Mouse (Mus musculus) ES-E14 (cell line): Measurements from ENCODE around the gene Slc6a6. TPM values are rescaled to one million over a fixed set of nuclear protein-coding genes. Genes with fewer than 3 reads are reported as not detected.

Experiments used
- DNase-seq: peaks from one replicate; pipeline ENCODE4 v3.0.0-alpha.2; 2013; ENCODE audit warnings: low read depth, low spot score
- H3K27ac ChIP-seq: 2 replicates; pipeline ENCODE4 v1.5.1; 2012; ENCODE audit warnings: low read depth, mild to moderate bottlenecking, low read length, moderate library complexity, mixed read lengths; ENCODE audit not compliant: poor library complexity, insufficient read depth, severe bottlenecking
- H3K36me3 ChIP-seq: 2 replicates; pipeline ENCODE4 v1.6.1; 2012; ENCODE audit warnings: mild to moderate bottlenecking, low read length, moderate library complexity, mixed read lengths; ENCODE audit not compliant: control insufficient read depth, poor library complexity, insufficient read depth, severe bottlenecking
- H3K4me1 ChIP-seq, 2 experiments: fragments of 150-350 bp in 1 of 2; sonication (generic) in 1 of 2; 2 replicates each; pipeline ENCODE4 v1.6.1; 2012; ENCODE audit warnings: low read length in 2 of 2, mild to moderate bottlenecking in 1 of 2, mixed read lengths in 1 of 2; ENCODE audit not compliant: control insufficient read depth in 2 of 2, insufficient read depth in 2 of 2, poor library complexity in 1 of 2
- H3K4me3 ChIP-seq, 2 experiments: fragments of 150-350 bp in 1 of 2; sonication (generic) in 1 of 2; 2 replicates each; pipeline ENCODE4 v1.5.1; 2012; ENCODE audit warnings: low read length in 2 of 2, low read depth in 1 of 2, mild to moderate bottlenecking in 1 of 2, mixed read lengths in 1 of 2; ENCODE audit not compliant: insufficient read depth in 1 of 2, poor library complexity in 1 of 2, severe bottlenecking in 1 of 2
- H3K9ac ChIP-seq: 2 replicates; pipeline ENCODE4 v1.6.1; 2012; ENCODE audit warnings: low read depth, mild to moderate bottlenecking, low read length, mixed read lengths; ENCODE audit not compliant: poor library complexity, insufficient read depth, severe bottlenecking
- H3K9me3 ChIP-seq: fragments of 150-350 bp; sonication (generic); 2 replicates; pipeline ENCODE4 v1.6.1; 2012; ENCODE audit warnings: low read depth, mild to moderate bottlenecking, low read length; ENCODE audit not compliant: control insufficient read depth, insufficient read depth
- CHD2 ChIP-seq: IDR thresholded peaks from 2 replicates; pipeline ENCODE4 v1.6.1; 2014; ENCODE audit warnings: mild to moderate bottlenecking, low read depth, low read length, inconsistent platforms
- HCFC1 ChIP-seq: IDR thresholded peaks from 2 replicates; pipeline ENCODE4 v1.6.1; 2012; ENCODE audit warnings: low read length, inconsistent platforms, borderline replicate concordance; ENCODE audit not compliant: insufficient read depth
- MAFK ChIP-seq: IDR thresholded peaks from 2 replicates; pipeline ENCODE4 v1.6.1; 2014; ENCODE audit warnings: mild to moderate bottlenecking, low read depth, low read length, inconsistent platforms; ENCODE audit not compliant: insufficient read depth
- ZC3H11A ChIP-seq: IDR thresholded peaks from 2 replicates; pipeline ENCODE4 v1.6.1; 2012; ENCODE audit warnings: low read depth, mild to moderate bottlenecking, inconsistent platforms, low read length, borderline replicate concordance
- ZNF384 ChIP-seq: IDR thresholded peaks from 2 replicates; pipeline ENCODE4 v1.6.1; 2012; ENCODE audit warnings: low read depth, low read length, inconsistent platforms
- in situ Hi-C, 2 experiments: fragments of 600-800 bp; cut with MboI; formaldehyde crosslinking; loops; one replicate each; pipeline ENCODE4 v1.15.1; 2025; ENCODE audit warnings: low sequenced_read_pairs in 2 of 2, inconsistent platforms in 1 of 2; ENCODE audit not compliant: unreplicated experiment in 2 of 2
- total RNA-seq: library from RNA; depleted of rRNA; stranded (reverse); fragments of 300-350 nt; gene quantifications from 2 replicates; pipeline ENCODE4 v1.2.3, GENCODE M21; 2012

Gene Slc6a6
- total RNA-seq, 1 experiment, result 150 TPM

- no peak overlapping the region for H3K27ac ChIP-seq
- no peaks in the 10 kb centered on the region for H3K36me3 ChIP-seq
- no peak for DNase-seq
Observed at GRCm38 (mm10) chr6:91788311-91788798, 104.5 kb downstream of the Slc6a6 start.

GRCm38 (mm10) chr6:91795640-91796039 lies 111.8 kb downstream of the Slc6a6 start:
- Histone ChIP-seq H3K36me3 (no peaks in the 10 kb centered on the region), H3K27ac (no peak overlapping the region), H3K4me3 (no peak overlapping the region), H3K9me3 (no peaks in the 10 kb centered on the region), H3K9ac (no peak overlapping the region), H3K4me1 (peaks cover 3 to 17% of the 10 kb centered on the region in 2 experiments; a peak in 2 of 4 replicates)
- in situ Hi-C loops, result loop anchor here in 1 of 2 experiments (25.0 kb wide), 1 partner anchor 267 kb away; no protein-coding TSS in a partner anchor
- no peak for DNase-seq
- no peak for TF ChIP-seq ZNF384
- TF ChIP-seq MAFK, result no peak
- TF ChIP-seq CHD2, result no peak
- TF ChIP-seq HCFC1, result no peak
- no peak for TF ChIP-seq ZC3H11A

More at GRCm38 (mm10) chr6:91788311-91788798, 104.5 kb downstream of the Slc6a6 start:
- Histone ChIP-seq H3K4me1 (no peaks in the 10 kb centered on the region), H3K9me3 (no peaks in the 10 kb centered on the region), H3K9ac (no peak overlapping the region), H3K4me3 (no peak overlapping the region)
- in situ Hi-C loops, result loop anchor here in 1 of 2 experiments (25.0 kb wide), 1 partner anchor 274 kb away; no protein-coding TSS in a partner anchor
- TF ChIP-seq ZC3H11A (no peak), HCFC1 (no peak), CHD2 (no peak), ZNF384 (no peak), MAFK (no peak)

- Histone ChIP-seq H3K27ac (no peak overlapping the region), H3K9me3 (no peaks in the 10 kb centered on the region), H3K4me3 (no peak overlapping the region), H3K9ac (no peak overlapping the region), H3K4me1 (peaks cover 3 to 18% of the 10 kb centered on the region in 2 experiments; a peak in 2 of 4 replicates), H3K36me3 (no peaks in the 10 kb centered on the region)
- no peak for DNase-seq
- TF ChIP-seq MAFK (no peak), CHD2 (no peak)
- in situ Hi-C loops, result loop anchor here in 1 of 2 experiments (25.0 kb wide), 1 partner anchor 266 kb away; no protein-coding TSS in a partner anchor
Observed at GRCm38 (mm10) chr6:91796064-91796463, 112.2 kb downstream of the Slc6a6 start.

GRCm38 (mm10) chr6:91796736-91797135 lies 112.9 kb downstream of the Slc6a6 start:
- in situ Hi-C loops, result loop anchor here in 1 of 2 experiments (25.0 kb wide), 1 partner anchor 266 kb away; no protein-coding TSS in a partner anchor
- Histone ChIP-seq H3K9ac (no peak overlapping the region), H3K27ac (no peak overlapping the region; the same call in 1 of the 2 replicates), H3K4me3 (no peak overlapping the region), H3K4me1 (peaks cover 3 to 18% of the 10 kb centered on the region in 2 experiments; a peak in 2 of 4 replicates), H3K36me3 (no peaks in the 10 kb centered on the region), H3K9me3 (no peaks in the 10 kb centered on the region)
- DNase-seq, result no peak
- TF ChIP-seq HCFC1, result no peak
- no peak for TF ChIP-seq ZC3H11A
- TF ChIP-seq MAFK, result no peak
- no peak for TF ChIP-seq ZNF384
- TF ChIP-seq CHD2, result no peak
